21 mouse cellular contexts compared by ENCODE assay signal in the genomic region with DNA sequence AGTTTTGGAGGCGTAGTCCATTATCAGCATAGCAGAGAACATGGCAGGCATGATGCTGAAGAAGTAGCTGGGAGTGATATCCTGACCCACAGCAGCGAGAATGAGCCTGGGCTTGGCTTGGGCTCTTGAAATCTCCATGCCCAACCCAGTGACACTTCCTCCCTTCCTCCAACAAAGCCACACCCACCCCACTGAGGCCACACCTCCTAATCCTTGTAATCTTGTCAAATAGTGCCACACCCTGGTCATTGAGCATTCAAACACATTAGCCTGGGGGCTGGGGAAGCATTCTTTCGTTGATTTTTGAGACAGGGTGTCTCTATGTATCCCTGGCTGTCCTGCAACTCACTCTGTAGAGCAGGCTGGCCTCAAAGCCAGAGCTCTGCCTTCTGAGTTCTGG. TPM values are rescaled to one million over a fixed set of nuclear protein-coding genes. Genes with fewer than 3 reads are reported as not detected.
DNase-seq lines count a peak whose midpoint lies in the region; ATAC-seq and TF ChIP-seq lines count a peak whose summit lies in the region.
"Had no signal": no experiment of that assay in that cellular context is flagged by ENCODE, and none has a peak within 500 bp of the region (broad histone marks: within the 10 kb centered on the region; RNA-seq: fewer than 3 reads in every experiment).

No protein-coding gene starts in this region.

- no peak overlapping the region for H3K4me3 ChIP-seq in intestine, postnatal 0 days (ENCODE audit: low read depth, low read length)
- no peak overlapping the region for H3K4me3 ChIP-seq in intestine, embryonic 15.5 days (replicated peaks)
- H3K4me3 ChIP-seq: embryonic facial prominence, embryonic 15.5 days; heart, embryonic 10.5 days; hindbrain, embryonic 15.5 days; lung, embryonic 15.5 days; midbrain, embryonic 10.5 days had no signal

- H3K36me3 ChIP-seq in intestine, postnatal 0 days (ENCODE audit: control insufficient read depth, insufficient read depth), result peaks cover 33% of the 10 kb centered on the region
- H3K36me3 ChIP-seq in intestine, embryonic 15.5 days, result no peaks in the 10 kb centered on the region
- H3K36me3 ChIP-seq: hindbrain, embryonic 15.5 days; lung, embryonic 15.5 days had no signal

- no peaks in the 10 kb centered on the region for H3K4me1 ChIP-seq in intestine, postnatal 0 days (replicated peaks; ENCODE audit: control insufficient read depth, insufficient read depth, low read length)
- H3K4me1 ChIP-seq in intestine, embryonic 15.5 days (replicated peaks), result no peaks in the 10 kb centered on the region
- H3K4me1 ChIP-seq: embryonic facial prominence, embryonic 15.5 days; heart, embryonic 10.5 days; hindbrain, embryonic 15.5 days; lung, embryonic 15.5 days had no signal

- peak; percentile 18 for DNase-seq in lung, postnatal 10 days
- DNase-seq in lung, postnatal 14 days, result no peak
- DNase-seq in ZHBTc4 (ENCODE audit: low read depth, low spot score), result peak; percentile 85
- DNase-seq in testis, postnatal 14 days (ENCODE audit: low spot score), result no peak
- DNase-seq in right cerebral cortex, postnatal 10 days (ENCODE audit: low spot score in 2 of 2), result no peak
- DNase-seq: B cell, adult 2 months; cerebellum, adult 9-10 months; gastrocnemius, postnatal 14 days; kidney, postnatal 14 days; right cerebral cortex, postnatal 14 days; thymus, postnatal 14 days had no signal

- TF ChIP-seq CTCF in intestine, postnatal 0 days (IDR thresholded peaks at IDR 0.05; ENCODE audit: low read depth), result no peak; the same call in 1 of the 2 replicates

- H3K27me3 ChIP-seq in intestine, postnatal 0 days (replicated peaks; ENCODE audit: control insufficient read depth, insufficient read depth, low read length), result no peaks in the 10 kb centered on the region
- no peaks in the 10 kb centered on the region for H3K27me3 ChIP-seq in intestine, embryonic 15.5 days (replicated peaks)
- H3K27me3 ChIP-seq: embryonic facial prominence, embryonic 15.5 days; hindbrain, embryonic 15.5 days; lung, embryonic 15.5 days had no signal

- ATAC-seq in intestine, postnatal 0 days, result peak; percentile 54; the same call in 1 of the 2 replicates
- ATAC-seq in intestine, embryonic 15.5 days, result no peak
- ATAC-seq in megakaryocyte, adult 5-6 weeks (ENCODE audit: poor library complexity, severe bottlenecking), result peak; percentile 40; the same call in 1 of the 2 replicates
- ATAC-seq: activated CD4-positive, CD25-positive, alpha-beta regulatory T cell, adult 4 months had no signal

- H3K4me2 ChIP-seq in intestine, postnatal 0 days (replicated peaks; ENCODE audit: low read depth), result no peak overlapping the region
- no peak overlapping the region for H3K4me2 ChIP-seq in intestine, embryonic 15.5 days (replicated peaks)
- H3K4me2 ChIP-seq: embryonic facial prominence, embryonic 15.5 days; hindbrain, embryonic 15.5 days; lung, embryonic 15.5 days had no signal

- H3K27ac ChIP-seq in intestine, postnatal 0 days (ENCODE audit: low read depth, low read length), result no peak overlapping the region
- H3K27ac ChIP-seq in intestine, embryonic 15.5 days, result no peak overlapping the region
- H3K27ac ChIP-seq: embryonic facial prominence, embryonic 15.5 days; heart, embryonic 10.5 days; hindbrain, embryonic 15.5 days; lung, embryonic 15.5 days; midbrain, embryonic 10.5 days; stomach, postnatal 0 days had no signal

- WGBS in intestine, postnatal 0 days, result 72% methylated on average over 3 of the region's 3 CpGs
- 81% methylated on average over 3 of the region's 3 CpGs for WGBS in intestine, embryonic 15.5 days

- no peaks in the 10 kb centered on the region for H3K9me3 ChIP-seq in intestine, postnatal 0 days (ENCODE audit: control insufficient read depth)
- H3K9me3 ChIP-seq in intestine, embryonic 15.5 days, result no peaks in the 10 kb centered on the region
- H3K9me3 ChIP-seq: embryonic facial prominence, embryonic 15.5 days; heart, embryonic 10.5 days; hindbrain, embryonic 15.5 days; lung, embryonic 15.5 days; midbrain, embryonic 10.5 days had no signal

- no peak overlapping the region for H3K9ac ChIP-seq in intestine, postnatal 0 days (ENCODE audit: low read depth, low read length)
- H3K9ac ChIP-seq in intestine, embryonic 15.5 days, result no peak overlapping the region
- H3K9ac ChIP-seq: embryonic facial prominence, embryonic 15.5 days; hindbrain, embryonic 15.5 days; lung, embryonic 15.5 days had no signal

RNA-seq across cellular contexts. Expression of gene Tyw3, which starts 15.0 kb away (rescaled TPM):
- polyA plus RNA-seq in intestine, postnatal 0 days (2015; fragmentation: Nextera tagmentation; extraction: Ambion mirVana), result 5.0 and 6.2 TPM in 2 replicates
- 10.9 and 11.4 TPM in 2 replicates for polyA plus RNA-seq in intestine, embryonic 15.5 days (2015; fragmentation: Nextera tagmentation; extraction: Ambion mirVana)
- 1.6 and 2.2 TPM in 2 replicates for total RNA-seq in megakaryocyte, adult 5-6 weeks (2015)
- total RNA-seq in megakaryocyte, adult 5-6 weeks (2017), result 1.9 and 2.7 TPM in 2 replicates

RNA-seq across cellular contexts. Expression of gene Cryz, which starts 15.4 kb away (rescaled TPM):
- 55.6 and 62.6 TPM in 2 replicates for polyA plus RNA-seq in intestine, postnatal 0 days (2015; fragmentation: Nextera tagmentation; extraction: Ambion mirVana)
- 27.5 and 29.7 TPM in 2 replicates for polyA plus RNA-seq in intestine, embryonic 15.5 days (2015; fragmentation: Nextera tagmentation; extraction: Ambion mirVana)
- 0.93 and 1.0 TPM in 2 replicates for total RNA-seq in megakaryocyte, adult 5-6 weeks (2015)
- total RNA-seq in megakaryocyte, adult 5-6 weeks (2017), result 1.3 and 3.7 TPM in 2 replicates

RNA-seq across cellular contexts. Expression of gene Erich3, which starts 51.8 kb away (rescaled TPM):
- 0.08 and 0.12 TPM in 2 replicates for polyA plus RNA-seq in intestine, postnatal 0 days (2015; fragmentation: Nextera tagmentation; extraction: Ambion mirVana)
- polyA plus RNA-seq in intestine, embryonic 15.5 days (2015; fragmentation: Nextera tagmentation; extraction: Ambion mirVana), result 0.20 TPM in 2 replicates
- not detected in 2 replicates for total RNA-seq in megakaryocyte, adult 5-6 weeks (2015)
- total RNA-seq in megakaryocyte, adult 5-6 weeks (2017), result 0.04 TPM in 1 of 2 replicates, not detected in the other
- polyA plus RNA-seq: activated CD4-positive, CD25-positive, alpha-beta regulatory T cell, adult 4 months had no signal

Comparison
In these comparisons a context has a peak if more than half of its experiments do, and no peak if none do; other contexts are left out.
1. DNase-seq: peak in lung, postnatal 10 days (single experiment) and ZHBTc4 (single experiment); none in lung, postnatal 14 days (single experiment), testis, postnatal 14 days (single experiment) and right cerebral cortex, postnatal 10 days (0 of 2).